Mouse (Mus musculus): ENCODE data around the gene Btaf1. TPM values are rescaled to one million over a fixed set of nuclear protein-coding genes. Genes with fewer than 3 reads are reported as not detected.

Btaf1 gene
- polyA plus RNA-seq (2012; rRNA removed): 9.1 and 9.6 TPM in 2 replicates

DNA sequence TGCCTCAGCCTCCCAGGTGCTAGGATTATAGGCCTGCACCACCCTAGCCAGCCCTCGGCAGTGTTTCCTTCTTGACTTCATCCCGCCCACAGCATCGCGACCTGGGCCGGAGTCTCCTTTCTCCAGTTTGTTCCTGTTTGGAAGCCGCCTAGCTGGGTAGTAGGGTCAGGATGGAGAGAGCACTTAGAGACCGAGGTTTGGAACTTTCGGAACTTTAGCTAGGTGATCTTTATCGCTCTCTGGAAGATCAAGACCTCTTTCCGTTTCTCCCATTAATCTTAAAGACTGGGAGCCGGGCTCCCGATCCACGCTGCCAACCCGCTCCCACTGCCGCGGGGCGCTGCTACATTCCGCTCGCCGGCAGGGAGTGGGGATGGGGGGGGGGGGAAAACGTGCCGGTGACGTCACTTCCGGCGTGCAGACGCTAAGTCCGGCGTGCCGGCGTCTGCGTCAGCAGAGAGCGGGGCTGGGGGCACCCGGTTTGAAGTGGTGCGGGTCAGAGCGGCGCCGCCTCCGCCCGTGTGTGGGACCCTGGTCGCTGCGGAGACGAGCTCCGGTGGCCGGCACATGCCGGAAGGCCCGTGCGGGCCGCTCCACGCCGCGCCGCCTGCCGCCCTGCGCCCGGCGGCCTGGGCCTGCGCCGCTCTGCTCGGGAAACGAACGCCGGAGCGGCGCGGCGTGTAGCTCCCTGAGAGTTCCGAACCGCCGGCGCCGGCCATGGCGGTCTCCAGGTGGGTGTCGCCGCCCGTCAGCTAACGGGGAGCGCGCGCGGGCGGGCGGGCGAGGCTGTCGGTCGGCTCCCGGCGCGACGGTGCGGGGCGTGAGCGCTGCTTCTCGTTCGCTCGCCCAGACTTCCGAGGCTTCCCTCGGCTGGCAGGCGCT lies at the start of gene Btaf1:
Gene Btaf1 (plus strand): TSS at position 409 of the 882 bp plus-strand sequence.
- peak; percentile 82 for DNase-seq (ENCODE audit: low spot score)

DNA sequence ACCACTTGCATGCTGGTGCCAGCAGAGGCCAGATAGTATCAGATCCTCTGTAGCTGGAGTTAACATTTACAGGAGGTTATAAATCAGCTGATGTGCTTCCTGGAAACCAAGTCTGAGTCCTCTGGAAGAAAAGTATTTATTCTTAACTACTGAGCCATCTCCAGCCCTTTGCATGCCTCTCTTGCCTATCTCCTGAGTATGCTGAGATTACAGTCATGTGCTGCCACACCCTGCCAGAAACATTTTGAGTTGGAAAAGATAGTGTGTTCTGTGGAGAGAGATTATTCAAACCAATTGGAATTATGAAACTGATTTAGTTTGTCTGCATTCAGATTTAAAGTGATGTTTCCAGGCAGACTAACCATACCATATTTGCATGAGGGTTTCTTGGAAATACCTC lies 48.5 kb upstream of the Btaf1 start:
- DNase-seq (ENCODE audit: low spot score): no peak

DNA sequence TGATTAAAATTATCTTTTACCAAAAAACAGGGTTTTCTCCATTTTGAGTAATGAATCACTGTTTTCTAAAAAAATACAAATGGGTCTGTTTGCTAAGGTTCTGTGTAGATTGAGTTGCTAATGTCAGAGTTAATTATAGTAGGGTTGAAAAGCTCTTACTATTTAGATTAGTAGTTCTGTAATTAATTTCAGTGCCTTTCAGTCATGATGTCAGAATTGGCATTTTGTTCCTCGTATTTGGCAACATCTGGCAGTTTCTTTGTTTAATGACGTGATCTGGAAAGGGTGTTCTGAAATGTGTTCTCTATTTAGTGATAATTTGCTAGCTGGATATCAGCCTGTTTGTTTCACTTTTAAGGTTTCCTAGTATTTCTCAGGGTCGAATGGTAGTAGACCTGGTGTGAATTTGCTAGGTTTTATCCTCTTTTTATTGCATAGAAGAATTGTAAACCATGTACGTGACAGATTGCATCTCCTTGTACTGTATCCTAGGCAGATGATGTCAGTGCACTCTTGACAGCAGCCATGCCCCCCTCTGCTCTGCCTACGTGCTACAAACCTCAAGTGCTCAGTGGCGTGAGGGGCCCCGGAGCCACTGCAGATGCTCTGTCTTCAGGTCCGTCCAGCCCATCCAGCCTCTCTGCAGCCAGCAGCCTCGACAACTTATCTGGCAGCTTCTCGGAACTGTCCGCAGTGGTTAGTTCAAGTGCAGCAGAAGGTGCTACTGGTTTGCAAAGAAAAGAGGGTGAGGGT lies 47.0 kb upstream of the Btaf1 start:
- no peak for DNase-seq (ENCODE audit: low spot score)

DNA sequence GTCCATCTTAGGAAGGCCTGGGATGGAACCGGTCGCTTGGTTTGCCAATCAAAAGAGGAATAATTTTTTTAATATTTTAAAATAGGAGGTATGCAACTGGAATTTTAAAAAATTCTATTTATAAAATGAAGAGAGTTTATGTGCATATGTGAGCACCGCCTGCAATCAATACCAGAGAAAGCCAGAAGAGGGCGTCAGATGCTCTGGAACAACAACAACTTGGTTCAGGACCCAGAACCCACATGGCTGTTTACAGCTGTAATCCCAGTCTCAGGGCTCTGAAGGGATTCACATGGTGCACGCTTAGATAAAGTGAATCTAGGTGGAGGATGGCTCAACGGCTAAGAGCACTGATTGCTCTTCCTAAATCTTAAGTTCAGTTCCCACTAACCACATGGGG lies 42.8 kb upstream of the Btaf1 start:
- DNase-seq (ENCODE audit: low spot score): no peak

DNA sequence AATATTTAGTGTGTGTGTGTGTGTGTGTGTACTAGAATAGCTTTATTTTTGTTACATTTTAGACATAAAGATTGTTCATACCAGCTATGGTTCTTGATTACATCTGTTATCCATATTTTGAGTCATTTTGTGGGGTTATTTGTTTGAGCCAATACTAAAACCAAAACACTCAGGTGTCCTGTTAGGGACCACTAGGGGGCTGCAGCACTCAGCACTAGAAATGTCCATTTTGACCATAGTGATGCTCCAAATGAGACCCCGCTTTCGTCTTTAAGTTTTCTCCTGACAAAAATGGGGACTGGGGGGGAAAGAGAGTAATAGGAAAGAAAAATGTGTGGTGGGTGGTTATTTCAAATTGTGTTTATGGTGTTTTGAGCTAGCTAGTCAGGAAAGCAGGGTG lies 39.6 kb upstream of the Btaf1 start:
- no peak for DNase-seq (ENCODE audit: low spot score)

DNA sequence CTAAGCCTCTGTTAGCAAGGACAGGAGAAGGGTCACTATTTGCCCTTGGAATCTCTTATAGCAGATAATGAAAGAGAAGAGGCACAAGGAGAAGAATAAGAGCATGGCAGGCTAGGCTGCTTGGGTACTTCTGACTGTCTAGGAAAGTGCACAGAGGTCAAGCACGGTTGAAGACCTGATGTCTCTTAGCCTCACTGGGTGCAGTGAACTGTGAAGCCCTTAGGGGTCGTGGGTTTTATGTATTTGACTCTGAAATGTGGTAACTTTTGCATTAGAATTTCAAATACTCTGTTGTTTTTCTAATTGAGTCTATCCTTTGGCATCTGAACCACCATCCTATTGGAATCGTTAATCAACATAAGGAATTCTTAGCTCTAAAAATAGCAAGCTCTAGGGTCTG lies 38.2 kb upstream of the Btaf1 start:
- no peak for DNase-seq (ENCODE audit: low spot score)

DNA sequence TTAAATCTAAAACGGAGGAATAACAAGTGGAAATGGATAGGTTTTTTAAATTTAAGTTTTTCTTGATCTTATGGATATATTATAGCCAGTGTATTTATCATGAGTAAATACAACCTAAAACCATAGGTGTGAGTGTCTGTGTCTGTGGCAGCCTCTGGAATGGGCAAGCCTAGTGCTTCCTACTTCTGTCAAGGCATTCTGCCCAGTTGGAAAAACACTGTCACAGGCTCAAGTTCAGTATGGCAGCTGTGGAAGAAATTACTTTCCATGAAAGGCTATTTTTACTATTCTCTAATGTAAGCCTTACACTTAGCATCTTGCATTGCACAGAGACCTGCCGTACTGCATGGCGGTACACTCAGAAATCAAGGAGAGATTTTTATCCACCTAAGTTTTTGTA lies 34.1 kb upstream of the Btaf1 start:
- DNase-seq (ENCODE audit: low spot score): no peak

DNA sequence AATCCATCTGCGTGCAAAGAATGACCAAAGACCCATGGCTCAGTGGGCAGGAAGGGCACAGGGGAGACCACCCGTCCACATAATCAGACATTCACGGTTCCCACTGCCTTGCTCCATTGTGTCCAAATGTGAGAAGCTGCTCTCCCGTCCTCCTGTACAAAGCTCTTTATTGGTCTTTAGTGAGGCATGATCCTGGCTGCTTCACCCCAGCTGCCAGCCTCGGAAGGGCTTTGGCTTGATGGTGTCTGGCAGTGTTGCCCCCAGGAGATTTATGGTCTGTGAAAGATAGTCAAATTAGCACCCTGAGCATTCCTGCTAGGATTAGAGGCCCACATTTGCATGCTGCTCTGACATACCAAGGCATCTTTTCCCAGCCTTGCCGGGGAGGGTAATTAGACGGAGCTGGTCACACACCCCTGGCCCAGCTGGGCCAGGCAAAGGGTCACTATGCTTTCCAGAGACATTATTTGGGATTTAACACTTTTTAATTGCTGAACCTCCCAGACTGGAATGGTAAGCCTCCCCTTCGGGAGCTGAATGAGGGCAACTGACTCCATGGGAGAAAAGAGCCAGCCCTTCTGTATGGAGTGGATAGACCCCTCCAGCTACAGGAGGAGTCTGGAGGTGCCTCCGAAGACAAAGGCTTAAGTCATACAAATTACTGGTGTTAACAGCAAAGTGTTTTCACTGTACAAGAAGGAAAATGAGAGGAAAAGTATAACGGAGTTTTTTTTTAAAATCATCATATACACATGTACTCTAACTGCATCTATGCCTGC lies 28.9 kb upstream of the Btaf1 start:
- no peak for DNase-seq (ENCODE audit: low spot score)

DNA sequence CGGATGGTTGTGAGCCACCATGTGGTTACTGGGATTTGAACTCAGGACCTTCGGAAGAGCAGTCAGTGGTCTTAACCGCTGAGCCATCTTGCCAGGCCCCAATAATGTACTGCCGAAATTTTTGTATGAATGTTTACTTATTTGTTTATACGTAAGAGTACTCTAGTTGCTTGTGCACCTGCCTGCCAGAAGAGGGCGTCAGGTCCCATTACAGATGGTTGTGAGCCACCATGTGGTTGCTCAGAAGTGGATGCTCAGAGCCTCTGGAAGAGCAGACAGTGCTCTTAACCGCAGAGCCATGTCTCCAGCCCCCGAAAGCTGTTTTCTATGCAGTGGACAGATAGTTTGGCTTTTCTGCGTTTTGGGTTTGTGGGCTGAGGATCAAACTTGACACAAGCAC lies 28.1 kb upstream of the Btaf1 start:
- DNase-seq (ENCODE audit: low spot score): no peak

DNA sequence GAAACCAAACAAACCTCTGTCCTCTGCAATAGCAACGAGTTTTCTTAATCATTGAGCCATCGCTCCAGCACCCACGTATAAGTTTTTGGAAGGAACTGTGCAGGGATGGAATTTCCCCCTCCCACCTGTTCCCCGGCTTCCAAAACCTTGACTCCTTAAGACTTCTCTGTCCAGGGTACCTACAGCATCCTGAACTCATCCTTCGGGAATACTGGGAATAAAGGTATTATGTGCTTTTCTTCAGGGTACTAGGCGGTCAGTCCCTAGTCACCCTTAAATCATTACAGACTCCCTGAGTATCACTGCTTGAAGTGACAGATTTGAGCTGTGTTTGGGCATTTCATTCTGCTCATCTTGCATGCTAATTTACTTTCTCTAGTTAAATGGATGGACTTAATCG lies 22.5 kb upstream of the Btaf1 start:
- no peak for DNase-seq (ENCODE audit: low spot score)

DNA sequence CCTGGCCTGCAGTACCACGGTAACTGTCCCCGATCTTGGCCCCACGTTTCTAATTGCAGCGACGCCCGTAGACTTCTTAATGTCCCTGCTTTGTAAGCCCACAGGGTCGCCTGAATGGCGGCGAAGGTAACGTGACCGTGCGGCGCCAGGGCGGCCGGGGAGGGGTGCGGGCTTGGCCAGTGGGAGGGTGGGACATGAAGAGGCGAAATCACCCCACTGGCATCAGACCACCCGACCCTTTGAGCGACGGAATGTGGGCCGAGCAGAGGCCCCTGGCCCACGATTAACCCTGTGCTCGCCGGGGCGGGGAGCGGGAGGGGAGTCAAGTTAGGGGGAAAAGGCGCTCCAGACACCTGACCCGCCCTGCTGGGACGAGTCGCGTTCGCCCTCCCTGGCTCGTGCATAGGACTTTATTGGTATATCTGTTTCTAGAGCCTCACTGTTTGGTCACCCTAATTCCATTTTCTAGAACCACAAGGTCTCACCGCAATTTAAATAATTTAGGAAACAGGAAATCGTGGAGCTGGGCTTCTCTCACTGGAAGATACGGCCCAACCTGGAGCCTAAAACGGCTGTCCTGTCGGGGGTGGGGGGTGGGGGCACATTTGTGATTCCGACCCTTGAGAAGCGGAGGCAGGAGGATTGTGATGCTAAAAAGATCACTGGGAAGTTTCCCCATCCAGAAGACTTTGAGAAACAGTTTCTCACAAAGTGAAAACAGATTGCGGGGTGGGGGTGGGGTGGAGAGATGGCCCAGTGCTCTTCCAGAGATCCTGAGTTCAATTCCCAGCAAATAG lies 21.5 kb upstream of the Btaf1 start:
- DNase-seq (ENCODE audit: low spot score): no peak

DNA sequence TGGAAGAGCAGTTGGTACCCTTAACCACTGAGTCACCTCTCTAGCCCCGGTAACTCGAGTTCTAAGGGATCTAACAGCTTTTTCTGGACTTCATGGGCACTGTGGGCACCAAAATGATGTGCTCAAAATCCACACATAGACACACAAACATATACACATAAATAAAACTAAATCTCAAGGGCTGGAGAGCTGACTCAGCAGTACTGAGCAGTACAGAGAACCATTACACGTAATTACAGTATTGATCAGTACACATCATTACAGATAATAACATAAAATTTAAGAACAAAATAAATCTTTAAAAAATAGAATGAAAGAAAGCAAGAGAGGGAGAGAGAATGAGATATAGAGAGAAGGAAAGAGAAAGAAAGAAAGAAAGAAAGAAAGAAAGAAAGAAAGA lies 16.7 kb upstream of the Btaf1 start:
- DNase-seq (ENCODE audit: low spot score): no peak

DNA sequence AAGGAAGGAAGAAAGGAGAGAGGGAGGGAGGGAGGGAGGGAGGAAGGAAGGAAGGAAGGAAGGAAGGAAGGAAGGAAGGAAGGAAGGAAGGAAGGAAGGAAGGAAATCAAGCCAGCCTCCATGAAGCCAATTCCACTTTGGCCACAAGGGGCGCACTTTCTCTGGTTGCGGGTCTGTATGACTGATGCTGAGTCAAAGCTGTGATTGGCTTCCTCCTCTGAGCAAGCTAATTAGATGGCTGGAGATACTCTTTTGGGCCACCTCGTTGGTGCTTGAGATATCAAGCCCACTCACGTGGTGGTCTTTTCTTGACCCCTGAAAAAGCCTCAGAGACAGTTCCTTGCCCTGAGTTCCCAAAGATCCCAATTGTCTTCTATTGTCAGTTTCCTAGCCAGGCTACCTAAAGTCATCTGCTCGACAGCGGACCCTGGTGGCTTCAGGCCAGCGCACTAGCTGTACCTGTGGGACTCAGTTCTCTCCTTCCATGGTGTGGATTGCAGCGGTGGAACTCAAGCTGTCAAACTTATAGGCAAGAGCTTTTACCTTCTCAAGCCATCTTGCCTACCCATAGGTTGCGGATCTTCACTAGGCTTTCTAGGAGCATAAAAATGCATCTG lies 16.1 kb upstream of the Btaf1 start:
- DNase-seq (ENCODE audit: low spot score): no peak

DNA sequence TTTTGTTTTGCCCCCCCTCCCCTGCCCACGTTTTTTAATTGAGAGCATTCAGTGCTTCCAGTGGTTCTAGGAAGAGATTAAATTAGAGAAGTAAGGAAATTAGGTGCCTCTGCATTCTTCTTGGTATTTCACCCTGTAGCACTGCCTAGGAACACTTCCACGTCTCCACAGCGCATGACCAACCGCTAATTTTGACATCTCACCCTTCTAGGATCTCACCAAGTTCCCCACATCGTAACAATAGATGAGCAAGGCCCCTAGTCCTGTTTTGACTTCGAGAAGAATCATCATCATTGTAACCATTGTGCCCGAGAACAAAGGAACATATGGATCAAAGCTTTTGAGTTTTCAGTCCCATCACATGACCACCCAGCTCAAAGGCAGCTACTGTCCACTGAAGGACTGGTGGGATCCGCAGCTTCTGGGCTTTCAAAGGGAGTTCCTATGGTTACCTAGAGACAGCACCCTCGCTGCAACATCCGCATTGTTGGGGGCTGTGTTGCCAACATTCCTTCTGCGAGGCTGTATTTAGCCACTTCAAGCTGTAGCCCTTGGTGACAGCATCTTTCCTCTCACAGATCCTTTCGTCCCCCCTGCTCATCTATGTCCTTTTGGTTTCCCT lies 15.3 kb upstream of the Btaf1 start:
- no peak for DNase-seq (ENCODE audit: low spot score)

DNA sequence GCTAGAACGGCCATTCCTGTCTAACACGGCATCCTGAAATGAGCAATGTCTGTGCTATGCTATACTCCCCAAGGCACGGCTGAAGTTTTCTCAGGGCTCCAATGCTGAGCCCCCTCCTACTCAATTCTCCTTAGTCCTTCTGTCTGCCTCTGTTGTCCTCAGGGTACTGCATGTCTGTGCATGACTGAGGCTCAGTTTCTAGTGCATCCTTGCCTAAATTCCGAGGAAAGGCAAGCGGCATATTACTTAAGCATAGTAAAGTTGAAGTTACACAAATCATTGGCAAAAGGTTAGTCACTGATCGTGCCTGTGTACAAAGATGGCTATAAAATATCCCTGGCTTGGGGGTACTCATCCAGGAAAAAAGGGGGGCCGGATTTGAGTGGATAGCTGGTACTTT lies 12.8 kb upstream of the Btaf1 start:
- no peak for DNase-seq (ENCODE audit: low spot score)

DNA sequence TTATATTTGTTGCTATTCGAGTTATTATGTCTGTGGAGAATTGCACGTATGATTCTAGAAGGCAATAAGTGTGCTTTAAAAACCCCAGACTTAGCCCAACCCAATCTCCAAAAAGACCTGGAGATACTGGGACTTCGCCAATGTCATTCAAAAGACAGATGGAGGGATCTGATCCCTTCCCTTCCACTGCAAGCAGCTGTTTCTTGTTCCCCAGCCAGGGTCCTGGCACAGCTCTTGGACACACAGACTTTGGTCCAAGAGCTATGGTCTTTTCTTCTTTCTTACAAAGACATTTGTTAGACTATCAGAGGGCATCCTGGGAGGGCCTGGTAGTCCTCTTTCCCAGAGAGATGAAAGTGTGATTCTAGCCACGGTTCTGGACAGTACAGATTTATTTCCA lies 9.7 kb upstream of the Btaf1 start:
- DNase-seq (ENCODE audit: low spot score): no peak

DNA sequence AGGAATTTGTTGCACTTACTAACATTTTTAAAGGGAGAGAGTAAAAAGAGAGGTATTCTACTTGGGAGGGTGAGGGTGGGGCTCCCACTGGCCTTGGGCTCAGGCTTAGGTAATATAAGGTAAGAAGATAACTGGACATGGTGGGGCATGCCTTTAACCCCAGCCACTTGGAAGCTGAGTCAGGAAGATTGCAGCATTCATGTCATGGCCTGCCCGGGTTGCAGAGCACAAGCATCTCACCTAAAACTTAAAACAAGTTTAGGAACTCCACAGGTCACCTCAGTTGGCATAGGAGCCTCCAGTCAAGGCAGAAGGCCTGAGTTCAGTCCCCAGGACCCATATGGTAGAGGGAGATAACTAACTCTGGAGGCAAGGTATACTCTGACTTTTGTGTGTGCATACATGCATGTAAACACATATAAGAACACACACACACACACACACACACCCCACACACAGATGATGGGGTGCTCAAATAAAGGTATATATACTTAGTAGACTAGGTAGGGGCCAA lies 8.9 kb upstream of the Btaf1 start:
- DNase-seq (ENCODE audit: low spot score): no peak

DNA sequence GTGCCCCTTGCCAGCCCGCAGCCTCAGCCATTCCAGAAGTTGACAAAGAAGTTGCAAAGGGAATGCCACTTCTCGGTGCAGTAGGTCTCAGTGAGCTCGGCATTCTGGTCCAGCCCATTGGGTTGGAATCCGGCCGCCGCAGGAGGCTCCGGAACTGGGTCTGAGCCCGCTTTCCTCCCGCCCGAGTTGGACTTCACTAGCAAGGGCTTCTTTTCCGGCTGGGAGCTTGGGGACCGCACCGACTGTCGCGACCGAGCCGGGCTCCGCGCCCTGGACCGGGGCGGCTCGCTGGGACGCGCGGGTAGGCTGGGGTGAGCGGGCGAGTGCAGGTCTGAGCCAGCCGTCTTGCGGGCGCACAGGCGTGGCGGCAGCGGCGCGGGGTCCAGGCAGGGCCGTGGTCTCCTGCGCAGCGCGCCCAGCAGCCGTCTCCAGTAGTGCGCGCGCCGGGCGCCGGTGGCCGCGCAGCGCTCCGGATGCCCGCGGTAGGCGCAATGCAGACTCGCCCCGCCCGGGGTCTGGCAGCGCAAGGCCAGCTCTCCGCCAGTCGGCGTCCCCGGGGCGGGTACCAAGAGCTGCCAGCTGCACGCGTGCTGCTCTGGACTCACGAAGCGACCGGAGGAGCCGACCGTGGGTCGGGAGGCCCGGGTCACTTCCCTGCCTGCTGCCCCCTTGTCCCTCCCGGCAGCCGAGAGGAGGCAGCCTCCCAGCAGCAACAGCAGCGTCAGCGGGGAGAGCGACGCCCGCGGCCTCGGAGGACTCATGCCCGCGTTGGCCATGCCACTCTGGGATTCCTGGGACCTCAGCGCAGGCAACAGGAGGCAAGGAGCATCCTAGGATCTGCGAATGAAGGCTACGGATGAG lies 7.2 kb upstream of the Btaf1 start:
- peak; percentile 64 for DNase-seq (ENCODE audit: low spot score)

DNA sequence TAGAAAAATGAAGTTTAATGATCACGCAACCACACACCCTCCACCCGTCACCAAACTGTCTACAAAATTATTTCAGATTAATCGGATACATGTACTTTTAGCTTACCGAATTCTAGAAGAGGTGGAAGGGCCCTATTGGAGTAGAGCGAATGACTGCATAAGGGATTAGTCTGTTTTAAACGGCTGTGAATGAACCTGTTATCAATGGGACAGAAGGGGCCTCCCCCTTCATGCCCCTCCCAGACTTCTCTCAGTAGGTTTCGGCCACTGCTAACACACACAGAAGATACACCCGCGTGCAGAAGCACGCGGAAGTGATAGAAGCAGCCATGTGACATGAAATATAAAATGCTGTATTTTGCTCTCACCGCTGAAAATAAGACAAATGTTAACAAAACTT lies 6.4 kb upstream of the Btaf1 start, which contains the start of gene Fgfbp3:
Gene Fgfbp3 (minus strand): TSS at position 150 of the 400 bp plus-strand sequence.
- DNase-seq (ENCODE audit: low spot score): no peak
